Mouse (Mus musculus): ENCODE measurements around the gene Gm42688.
A peak's percentile ranks its signal among the peaks of the same experiment; 100 is the strongest.

DNA sequence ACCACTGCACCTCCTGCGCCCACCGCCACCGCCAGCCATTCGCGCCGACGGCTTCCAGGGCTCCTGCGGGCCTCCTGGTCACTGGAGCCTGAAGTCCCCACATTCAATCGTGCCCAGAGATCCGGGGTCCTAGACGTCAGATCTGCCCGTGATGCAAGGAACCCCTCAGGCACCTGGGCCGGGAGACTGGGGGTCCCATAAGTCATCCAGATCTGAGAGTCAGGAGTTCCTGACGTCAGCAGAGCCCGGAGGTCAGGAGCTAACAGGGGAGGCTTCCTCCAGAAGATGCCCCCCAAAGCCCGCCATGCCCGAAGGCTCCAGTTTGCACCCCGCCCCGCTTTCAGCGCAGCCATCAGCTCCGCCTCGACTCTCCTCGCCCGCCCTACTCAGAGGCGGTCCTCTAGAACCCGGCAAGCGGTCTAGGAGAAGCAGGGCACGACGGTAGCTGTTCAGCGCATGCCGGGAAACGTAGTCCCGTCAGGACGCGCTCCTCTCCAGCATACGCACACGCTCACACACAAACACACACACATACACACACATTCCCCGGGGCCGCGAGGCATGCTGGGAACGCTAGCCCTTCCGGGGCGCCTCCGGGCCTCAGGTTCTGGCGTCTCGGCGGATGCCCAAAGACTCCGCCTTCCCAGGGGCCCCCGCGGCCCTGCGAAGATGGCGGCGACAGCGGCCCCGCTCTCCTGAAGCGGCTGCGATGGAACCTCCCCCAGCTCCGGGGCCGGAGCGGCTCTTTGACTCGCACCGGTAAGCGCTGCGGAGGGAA lies 47.2 kb upstream of the Gm42688 start, which contains the start of gene Aup1:
- peak; percentile 73 for TF ChIP-seq EP300 (IDR thresholded peaks at IDR 0.05)
- TF ChIP-seq CTCF (IDR thresholded peaks at IDR 0.05) = no peak
